Mouse (Mus musculus): ENCODE results near the gene Ppip5k2.

- TF ChIP-seq CTCF (IDR thresholded peaks at IDR 0.05; ENCODE audit: extremely low read depth, insufficient read length, insufficient replicate concordance, low read depth, low read length) (no peak), POLR2A (IDR thresholded peaks at IDR 0.05; ENCODE audit: low read depth, low read length) (no peak)
These were observed 40.9 kb downstream of the Ppip5k2 start for GRCm38 (mm10) chr1:97729339-97729738.
